Mouse (Mus musculus): ENCODE data around the gene Krtdap. TPM values are rescaled to one million over a fixed set of nuclear protein-coding genes. Genes with fewer than 3 reads are reported as not detected.

Krtdap gene
- polyA plus RNA-seq, 1 experiment from 2014 or later = 3.4 TPM

GRCm38 (mm10) chr7:30800653-30801052 lies 13.0 kb downstream of the Krtdap start:
- H3K36me3 ChIP-seq (ENCODE audit: insufficient read depth, low read length) = no peaks in the 10 kb centered on the region
- no peak overlapping the region for H3K4me3 ChIP-seq (replicated peaks; ENCODE audit: low read depth, low read length)
- H3K4me1 ChIP-seq (replicated peaks; ENCODE audit: insufficient read depth, low read length) = no peaks in the 10 kb centered on the region
- no peak overlapping the region for H3K27ac ChIP-seq
- ATAC-seq (replicated peaks; ENCODE audit: low FRiP score, low read depth) (no peak), DNase-seq (ENCODE audit: low spot score) (no peak)
- no peak overlapping the region for H3K9ac ChIP-seq (ENCODE audit: low read depth, low read length)
- H3K4me2 ChIP-seq (ENCODE audit: low read length) = no peak overlapping the region
- H3K27me3 ChIP-seq (ENCODE audit: insufficient read depth, low read length) = no peaks in the 10 kb centered on the region
- peak; percentile 39 for TF ChIP-seq CTCF (IDR thresholded peaks at IDR 0.05; ENCODE audit: low read depth)
- no peaks in the 10 kb centered on the region; the same call in 1 of the 2 replicates for H3K9me3 ChIP-seq (replicated peaks; ENCODE audit: low read length)

GRCm38 (mm10) chr7:30803256-30803655 lies 15.6 kb downstream of the Krtdap start:
- no peak for ATAC-seq (replicated peaks; ENCODE audit: low FRiP score, low read depth)

GRCm38 (mm10) chr7:30804026-30804715 lies 16.5 kb downstream of the Krtdap start:
- TF ChIP-seq CTCF (IDR thresholded peaks at IDR 0.05; ENCODE audit: low read depth) = no peak
- 72% methylated on average over 9 of the region's 9 CpGs for WGBS
- ATAC-seq (replicated peaks; ENCODE audit: low FRiP score, low read depth) (no peak), DNase-seq (ENCODE audit: low spot score) (no peak)
- Histone ChIP-seq H3K27me3 (ENCODE audit: insufficient read depth, low read length) (no peaks in the 10 kb centered on the region), H3K36me3 (ENCODE audit: insufficient read depth, low read length) (no peaks in the 10 kb centered on the region), H3K9me3 (replicated peaks; ENCODE audit: low read length) (no peaks in the 10 kb centered on the region; the same call in 1 of the 2 replicates), H3K27ac (no peak overlapping the region), H3K4me3 (replicated peaks; ENCODE audit: low read depth, low read length) (no peak overlapping the region), H3K4me1 (replicated peaks; ENCODE audit: insufficient read depth, low read length) (no peaks in the 10 kb centered on the region), H3K4me2 (ENCODE audit: low read length) (no peak overlapping the region), H3K9ac (ENCODE audit: low read depth, low read length) (no peak overlapping the region)

More at GRCm38 (mm10) chr7:30803256-30803655, 15.6 kb downstream of the Krtdap start:
- Histone ChIP-seq H3K27me3 (ENCODE audit: insufficient read depth, low read length) (no peaks in the 10 kb centered on the region), H3K4me2 (ENCODE audit: low read length) (no peak overlapping the region), H3K9ac (ENCODE audit: low read depth, low read length) (no peak overlapping the region), H3K9me3 (replicated peaks; ENCODE audit: low read length) (no peaks in the 10 kb centered on the region; the same call in 1 of the 2 replicates), H3K36me3 (ENCODE audit: insufficient read depth, low read length) (no peaks in the 10 kb centered on the region), H3K27ac (no peak overlapping the region), H3K4me1 (replicated peaks; ENCODE audit: insufficient read depth, low read length) (no peaks in the 10 kb centered on the region), H3K4me3 (replicated peaks; ENCODE audit: low read depth, low read length) (no peak overlapping the region)
- WGBS = 91% methylated on average over 3 of the region's 3 CpGs
- no peak for DNase-seq (ENCODE audit: low spot score)
- no peak for TF ChIP-seq CTCF (IDR thresholded peaks at IDR 0.05; ENCODE audit: low read depth)

- H3K27me3 ChIP-seq (ENCODE audit: insufficient read depth, low read length) = no peaks in the 10 kb centered on the region
- 47% methylated on average over 6 of the region's 6 CpGs for WGBS
- no peaks in the 10 kb centered on the region for H3K9me3 ChIP-seq (replicated peaks; ENCODE audit: low read length)
- no peaks in the 10 kb centered on the region for H3K4me1 ChIP-seq (replicated peaks; ENCODE audit: insufficient read depth, low read length)
- H3K4me2 ChIP-seq (ENCODE audit: low read length) = no peak overlapping the region
- no peak for ATAC-seq (replicated peaks; ENCODE audit: low FRiP score, low read depth)
- H3K36me3 ChIP-seq (ENCODE audit: insufficient read depth, low read length) = no peaks in the 10 kb centered on the region
- no peak overlapping the region for H3K27ac ChIP-seq
- TF ChIP-seq CTCF (IDR thresholded peaks at IDR 0.05; ENCODE audit: low read depth) = peak; percentile 63
- H3K4me3 ChIP-seq (replicated peaks; ENCODE audit: low read depth, low read length) = no peak overlapping the region
- no peak overlapping the region for H3K9ac ChIP-seq (ENCODE audit: low read depth, low read length)
- DNase-seq (ENCODE audit: low spot score) = peak; percentile 4
These were observed 18.2 kb downstream of the Krtdap start for GRCm38 (mm10) chr7:30805924-30806323.

- Histone ChIP-seq H3K9ac (ENCODE audit: low read depth, low read length) (no peak overlapping the region), H3K4me3 (replicated peaks; ENCODE audit: low read depth, low read length) (no peak overlapping the region), H3K4me1 (replicated peaks; ENCODE audit: insufficient read depth, low read length) (no peaks in the 10 kb centered on the region), H3K27ac (no peak overlapping the region), H3K27me3 (ENCODE audit: insufficient read depth, low read length) (no peaks in the 10 kb centered on the region), H3K4me2 (ENCODE audit: low read length) (no peak overlapping the region), H3K36me3 (ENCODE audit: insufficient read depth, low read length) (no peaks in the 10 kb centered on the region), H3K9me3 (replicated peaks; ENCODE audit: low read length) (no peaks in the 10 kb centered on the region)
- peak; percentile 50 for TF ChIP-seq CTCF (IDR thresholded peaks at IDR 0.05; ENCODE audit: low read depth)
- 57% methylated on average over 6 of the region's 6 CpGs for WGBS
- ATAC-seq (replicated peaks; ENCODE audit: low FRiP score, low read depth) (no peak), DNase-seq (ENCODE audit: low spot score) (no peak)
These were observed 22.6 kb downstream of the Krtdap start for GRCm38 (mm10) chr7:30810319-30810718.

- Histone ChIP-seq H3K36me3 (ENCODE audit: insufficient read depth, low read length) (no peaks in the 10 kb centered on the region), H3K4me3 (replicated peaks; ENCODE audit: low read depth, low read length) (no peak overlapping the region), H3K27me3 (ENCODE audit: insufficient read depth, low read length) (no peaks in the 10 kb centered on the region), H3K27ac (no peak overlapping the region), H3K4me1 (replicated peaks; ENCODE audit: insufficient read depth, low read length) (no peaks in the 10 kb centered on the region), H3K9me3 (replicated peaks; ENCODE audit: low read length) (no peaks in the 10 kb centered on the region), H3K9ac (ENCODE audit: low read depth, low read length) (no peak overlapping the region), H3K4me2 (ENCODE audit: low read length) (no peak overlapping the region)
- ATAC-seq (replicated peaks; ENCODE audit: low FRiP score, low read depth) (no peak), DNase-seq (ENCODE audit: low spot score) (peak; percentile 6)
- 44% methylated on average over 9 of the region's 9 CpGs for WGBS
- no peak for TF ChIP-seq CTCF (IDR thresholded peaks at IDR 0.05; ENCODE audit: low read depth)
These were observed 24.1 kb downstream of the Krtdap start for GRCm38 (mm10) chr7:30811757-30812290.

Measured in kidney, postnatal 0 days (tissue).